Mouse (Mus musculus): ENCODE data around the gene Il1a. TPM values are rescaled to one million over a fixed set of nuclear protein-coding genes. Genes with fewer than 3 reads are reported as not detected.

Gene Il1a
- 0.14 and 0.33 TPM in 2 replicates for polyA plus RNA-seq (2015; fragmentation: Nextera tagmentation; extraction: Ambion mirVana)

- H3K9me3 ChIP-seq (ENCODE audit: control insufficient read depth, low read length) = no peaks in the 10 kb centered on the region
- no peak for ATAC-seq
- no peaks in the 10 kb centered on the region for H3K36me3 ChIP-seq (ENCODE audit: control insufficient read depth, insufficient read depth)
- no peak within 1 kb of the TSS for H3K27ac ChIP-seq (ENCODE audit: low read length)
- no peak within 1 kb of the TSS for H3K9ac ChIP-seq (replicated peaks; ENCODE audit: low read depth, low read length)
- no peak within 1 kb of the TSS for H3K4me3 ChIP-seq (replicated peaks; ENCODE audit: low read length)
- no peaks in the 10 kb centered on the region for H3K4me1 ChIP-seq (replicated peaks; ENCODE audit: control insufficient read depth, insufficient read depth, low read length)
- no peaks in the 10 kb centered on the region for H3K27me3 ChIP-seq (replicated peaks; ENCODE audit: control insufficient read depth, insufficient read depth, low read length)
- 87% methylated on average over 7 of the region's 7 CpGs for WGBS
- H3K4me2 ChIP-seq (ENCODE audit: low read length) = no peak within 1 kb of the TSS
Observed at GRCm38 (mm10) chr2:129309836-129310235, at the start of gene Il1a. Gene Il1a, minus strand, starts transcription at chr2:129309972.

GRCm38 (mm10) chr2:129338138-129338621, 28.4 kb upstream of the Il1a start:
- Histone ChIP-seq H3K36me3 (ENCODE audit: control insufficient read depth, insufficient read depth) (no peaks in the 10 kb centered on the region), H3K4me2 (ENCODE audit: low read length) (no peak overlapping the region), H3K4me1 (replicated peaks; ENCODE audit: control insufficient read depth, insufficient read depth, low read length) (no peaks in the 10 kb centered on the region), H3K27ac (ENCODE audit: low read length) (no peak overlapping the region), H3K9ac (replicated peaks; ENCODE audit: low read depth, low read length) (no peak overlapping the region), H3K27me3 (replicated peaks; ENCODE audit: control insufficient read depth, insufficient read depth, low read length) (no peaks in the 10 kb centered on the region), H3K4me3 (replicated peaks; ENCODE audit: low read length) (no peak overlapping the region), H3K9me3 (ENCODE audit: control insufficient read depth, low read length) (0 out of 2 replicates have a peak, but pooled peaks cover 3% of the 10 kb centered on the region)
- 72% methylated on average over 6 of the region's 6 CpGs for WGBS
- no peak for ATAC-seq

GRCm38 (mm10) chr2:129333471-129333870, 23.7 kb upstream of the Il1a start:
- WGBS = 49% methylated on average over 4 of the region's 4 CpGs
- ATAC-seq = no peak
- Histone ChIP-seq H3K4me1 (replicated peaks; ENCODE audit: control insufficient read depth, insufficient read depth, low read length) (no peaks in the 10 kb centered on the region), H3K4me3 (replicated peaks; ENCODE audit: low read length) (no peak overlapping the region), H3K4me2 (ENCODE audit: low read length) (no peak overlapping the region), H3K9me3 (ENCODE audit: control insufficient read depth, low read length) (no peaks in the 10 kb centered on the region), H3K27me3 (replicated peaks; ENCODE audit: control insufficient read depth, insufficient read depth, low read length) (no peaks in the 10 kb centered on the region), H3K9ac (replicated peaks; ENCODE audit: low read depth, low read length) (no peak overlapping the region), H3K27ac (ENCODE audit: low read length) (no peak overlapping the region), H3K36me3 (ENCODE audit: control insufficient read depth, insufficient read depth) (no peaks in the 10 kb centered on the region)

- 92% methylated on average over 13 of the region's 13 CpGs for WGBS
- no peaks in the 10 kb centered on the region for H3K36me3 ChIP-seq (ENCODE audit: control insufficient read depth, insufficient read depth)
- ATAC-seq = no peak
- H3K4me1 ChIP-seq (replicated peaks; ENCODE audit: control insufficient read depth, insufficient read depth, low read length) = no peaks in the 10 kb centered on the region
- H3K9ac ChIP-seq (replicated peaks; ENCODE audit: low read depth, low read length) = no peak overlapping the region
- no peak overlapping the region for H3K4me3 ChIP-seq (replicated peaks; ENCODE audit: low read length)
- no peak overlapping the region for H3K4me2 ChIP-seq (ENCODE audit: low read length)
- no peak overlapping the region for H3K27ac ChIP-seq (ENCODE audit: low read length)
- 0 out of 2 replicates have a peak, but pooled peaks cover under 1% of the 10 kb centered on the region for H3K9me3 ChIP-seq (ENCODE audit: control insufficient read depth, low read length)
- H3K27me3 ChIP-seq (replicated peaks; ENCODE audit: control insufficient read depth, insufficient read depth, low read length) = no peaks in the 10 kb centered on the region
Observed at GRCm38 (mm10) chr2:129330540-129330939, 20.8 kb upstream of the Il1a start.

- Histone ChIP-seq H3K36me3 (ENCODE audit: control insufficient read depth, insufficient read depth) (no peaks in the 10 kb centered on the region), H3K4me3 (replicated peaks; ENCODE audit: low read length) (no peak overlapping the region), H3K4me1 (replicated peaks; ENCODE audit: control insufficient read depth, insufficient read depth, low read length) (no peaks in the 10 kb centered on the region), H3K27ac (ENCODE audit: low read length) (no peak overlapping the region), H3K4me2 (ENCODE audit: low read length) (no peak overlapping the region), H3K9ac (replicated peaks; ENCODE audit: low read depth, low read length) (no peak overlapping the region), H3K27me3 (replicated peaks; ENCODE audit: control insufficient read depth, insufficient read depth, low read length) (no peaks in the 10 kb centered on the region), H3K9me3 (ENCODE audit: control insufficient read depth, low read length) (0 out of 2 replicates have a peak, but pooled peaks cover 2% of the 10 kb centered on the region)
- no peak for ATAC-seq
- WGBS = 76% methylated on average over 7 of the region's 7 CpGs
Observed at GRCm38 (mm10) chr2:129330024-129330423, 20.3 kb upstream of the Il1a start.

GRCm38 (mm10) chr2:129328238-129328637, 18.5 kb upstream of the Il1a start:
- Histone ChIP-seq H3K9ac (replicated peaks; ENCODE audit: low read depth, low read length) (no peak overlapping the region), H3K36me3 (ENCODE audit: control insufficient read depth, insufficient read depth) (no peaks in the 10 kb centered on the region), H3K4me3 (replicated peaks; ENCODE audit: low read length) (no peak overlapping the region), H3K4me1 (replicated peaks; ENCODE audit: control insufficient read depth, insufficient read depth, low read length) (no peaks in the 10 kb centered on the region), H3K4me2 (ENCODE audit: low read length) (no peak overlapping the region), H3K9me3 (ENCODE audit: control insufficient read depth, low read length) (0 out of 2 replicates have a peak, but pooled peaks cover 2% of the 10 kb centered on the region), H3K27ac (ENCODE audit: low read length) (no peak overlapping the region), H3K27me3 (replicated peaks; ENCODE audit: control insufficient read depth, insufficient read depth, low read length) (no peaks in the 10 kb centered on the region)
- WGBS = 85% methylated on average over 4 of the region's 4 CpGs
- no peak for ATAC-seq

GRCm38 (mm10) chr2:129324216-129324615, 14.4 kb upstream of the Il1a start:
- ATAC-seq = no peak
- Histone ChIP-seq H3K9me3 (ENCODE audit: control insufficient read depth, low read length) (0 out of 2 replicates have a peak, but pooled peaks cover 2% of the 10 kb centered on the region), H3K9ac (replicated peaks; ENCODE audit: low read depth, low read length) (no peak overlapping the region), H3K4me2 (ENCODE audit: low read length) (no peak overlapping the region), H3K36me3 (ENCODE audit: control insufficient read depth, insufficient read depth) (no peaks in the 10 kb centered on the region), H3K4me3 (replicated peaks; ENCODE audit: low read length) (no peak overlapping the region), H3K27ac (ENCODE audit: low read length) (no peak overlapping the region), H3K27me3 (replicated peaks; ENCODE audit: control insufficient read depth, insufficient read depth, low read length) (no peaks in the 10 kb centered on the region), H3K4me1 (replicated peaks; ENCODE audit: control insufficient read depth, insufficient read depth, low read length) (no peaks in the 10 kb centered on the region)
- WGBS = 85% methylated on average over 3 of the region's 3 CpGs

GRCm38 (mm10) chr2:129322117-129322635, 12.4 kb upstream of the Il1a start:
- no peaks in the 10 kb centered on the region for H3K27me3 ChIP-seq (replicated peaks; ENCODE audit: control insufficient read depth, insufficient read depth, low read length)
- no peak for ATAC-seq
- H3K27ac ChIP-seq (ENCODE audit: low read length) = no peak overlapping the region
- H3K9me3 ChIP-seq (ENCODE audit: control insufficient read depth, low read length) = 0 out of 2 replicates have a peak, but pooled peaks cover 2% of the 10 kb centered on the region
- no peak overlapping the region for H3K4me3 ChIP-seq (replicated peaks; ENCODE audit: low read length)
- no peak overlapping the region for H3K4me2 ChIP-seq (ENCODE audit: low read length)
- no peaks in the 10 kb centered on the region for H3K4me1 ChIP-seq (replicated peaks; ENCODE audit: control insufficient read depth, insufficient read depth, low read length)
- no peaks in the 10 kb centered on the region for H3K36me3 ChIP-seq (ENCODE audit: control insufficient read depth, insufficient read depth)
- no peak overlapping the region for H3K9ac ChIP-seq (replicated peaks; ENCODE audit: low read depth, low read length)
- WGBS = 79% methylated on average over 1 of the region's 1 CpGs

GRCm38 (mm10) chr2:129320033-129320605, 10.3 kb upstream of the Il1a start:
- ATAC-seq = no peak
- 87% methylated on average over 8 of the region's 8 CpGs for WGBS
- no peak overlapping the region for H3K4me2 ChIP-seq (ENCODE audit: low read length)

More at GRCm38 (mm10) chr2:129320033-129320605, 10.3 kb upstream of the Il1a start:
- no peaks in the 10 kb centered on the region for H3K4me1 ChIP-seq (replicated peaks; ENCODE audit: control insufficient read depth, insufficient read depth, low read length)
- H3K27me3 ChIP-seq (replicated peaks; ENCODE audit: control insufficient read depth, insufficient read depth, low read length) = no peaks in the 10 kb centered on the region
- no peak overlapping the region for H3K4me3 ChIP-seq (replicated peaks; ENCODE audit: low read length)
- H3K9ac ChIP-seq (replicated peaks; ENCODE audit: low read depth, low read length) = no peak overlapping the region
- H3K27ac ChIP-seq (ENCODE audit: low read length) = no peak overlapping the region
- H3K36me3 ChIP-seq (ENCODE audit: control insufficient read depth, insufficient read depth) = no peaks in the 10 kb centered on the region
- H3K9me3 ChIP-seq (ENCODE audit: control insufficient read depth, low read length) = no peaks in the 10 kb centered on the region
